ENCODE assay signal across 7 mouse cellular contexts in the genomic region with DNA sequence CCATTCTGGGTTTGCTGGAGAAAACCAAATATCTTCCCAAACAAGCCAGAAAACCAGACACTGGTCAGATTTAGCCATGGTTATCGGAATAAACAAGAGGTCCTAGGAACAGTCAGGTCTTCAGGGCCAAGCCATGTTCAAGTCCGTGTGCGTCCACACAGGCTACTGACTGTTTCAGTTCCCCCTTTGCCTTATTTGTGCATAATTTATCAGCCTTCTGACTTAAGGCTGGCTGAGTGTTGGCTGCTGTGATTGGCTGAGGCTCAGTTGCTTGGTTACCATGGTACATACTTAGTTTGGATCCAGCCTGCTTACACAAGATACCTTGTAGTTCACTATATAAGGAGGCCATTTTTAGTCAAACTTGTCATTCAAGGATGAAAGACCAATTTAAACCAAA.
DNase-seq lines count a peak whose midpoint lies in the region; ATAC-seq and TF ChIP-seq lines count a peak whose summit lies in the region.
"Not testable (repeated sequence)": the region's sequence is repeated elsewhere in the genome, so short reads cannot be mapped to it uniquely, and the experiment has no call there.

No protein-coding gene starts in this region.

- WGBS in forebrain, embryonic 14.5 days, result 87% methylated on average over 3 of the region's 3 CpGs
- WGBS in forebrain, postnatal 0 days, result 72% methylated on average over 3 of the region's 3 CpGs
- 85% methylated on average over 3 of the region's 3 CpGs for WGBS in intestine, embryonic 14.5 days
- WGBS in midbrain, postnatal 0 days, result 83% methylated on average over 3 of the region's 3 CpGs

- not testable (repeated sequence) for H3K9ac ChIP-seq in CH12.LX (ENCODE audit: insufficient read depth, low read depth); forebrain, embryonic 14.5 days (ENCODE audit: low read length); forebrain, postnatal 0 days; intestine, embryonic 14.5 days (ENCODE audit: low read length); midbrain, postnatal 0 days (replicated peaks; ENCODE audit: low read length, poor library complexity, severe bottlenecking)

- H3K4me1 ChIP-seq in CH12.LX (ENCODE audit: control insufficient read depth in 1 of 2, insufficient read depth in 2 of 2), result peaks cover 16 to 27% of the 10 kb centered on the region in 2 experiments
- not testable (repeated sequence) for H3K4me1 ChIP-seq in forebrain, embryonic 14.5 days (ENCODE audit: control insufficient read depth, insufficient read depth, low read length); forebrain, postnatal 0 days (ENCODE audit: insufficient read depth); intestine, embryonic 14.5 days (replicated peaks; ENCODE audit: control insufficient read depth, insufficient read depth, low read length); midbrain, postnatal 0 days (ENCODE audit: insufficient read depth, low read length)

- ATAC-seq in common myeloid progenitor, adult 5-6 weeks (replicated peaks; ENCODE audit: low read depth, poor library complexity, severe bottlenecking), result peak; percentile 76
- peak; percentile 38; the same call in 1 of the 2 replicates for ATAC-seq in forebrain, embryonic 14.5 days
- ATAC-seq in forebrain, postnatal 0 days, result peak; percentile 80
- 0 out of 2 replicates have a peak, but pooled peaks have one; percentile 13 for ATAC-seq in intestine, embryonic 14.5 days (replicated peaks; ENCODE audit: low FRiP score, low TSS enrichment, low read depth)
- ATAC-seq in midbrain, postnatal 0 days (ENCODE audit: low FRiP score), result peak; percentile 52; the same call in 1 of the 2 replicates
- peak; percentile 37; the same call in 1 of the 2 replicates for ATAC-seq in neutrophil, adult 5-6 weeks (ENCODE audit: extremely low read depth, insufficient number of reproducible peaks, low FRiP score, poor library complexity, severe bottlenecking)

- peak; percentile 83 for DNase-seq in CH12.LX (ENCODE audit: extremely low read depth)
- DNase-seq in forebrain, embryonic 14.5 days (ENCODE audit: low spot score); forebrain, postnatal 0 days; intestine, embryonic 14.5 days (ENCODE audit: low spot score); midbrain, postnatal 0 days (ENCODE audit: low spot score): not testable (repeated sequence)

- not testable (repeated sequence) for TF ChIP-seq CTCF in CH12.LX (conservative IDR thresholded peaks at IDR 0.05 in 1 of 2, IDR thresholded peaks at IDR 0.05 in 1 of 2; ENCODE audit: low read depth in 2 of 2, low read length in 2 of 2); forebrain, postnatal 0 days (IDR thresholded peaks at IDR 0.05; ENCODE audit: low read depth); midbrain, postnatal 0 days (IDR thresholded peaks at IDR 0.05)

- TF ChIP-seq EP300 in CH12.LX (IDR thresholded peaks at IDR 0.05; ENCODE audit: low read length), result peak; percentile 47; the same call in 1 of the 2 replicates

- H3K4me3 ChIP-seq in CH12.LX (replicated peaks in 1 of 3; ENCODE audit: low read depth in 2 of 3, low read length in 2 of 3, poor library complexity in 1 of 3), result peak overlapping the region in 2 of 3 experiments; percentile 24 to 30
- H3K4me3 ChIP-seq in forebrain, embryonic 14.5 days (ENCODE audit: low read depth, low read length); forebrain, postnatal 0 days (ENCODE audit: low read depth, low read length); intestine, embryonic 14.5 days (ENCODE audit: low read depth, low read length); midbrain, postnatal 0 days (ENCODE audit: low read depth, low read length): not testable (repeated sequence)

- H3K4me2 ChIP-seq in CH12.LX (ENCODE audit: insufficient read depth, low read depth, poor library complexity, severe bottlenecking), result peak overlapping the region; percentile 74; the same call in 1 of the 2 replicates
- H3K4me2 ChIP-seq in forebrain, embryonic 14.5 days (ENCODE audit: low read length); forebrain, postnatal 0 days (ENCODE audit: low read depth); intestine, embryonic 14.5 days (ENCODE audit: low read length); midbrain, postnatal 0 days (ENCODE audit: low read depth, low read length, poor library complexity, severe bottlenecking): not testable (repeated sequence)

- H3K36me3 ChIP-seq in CH12.LX (replicated peaks in 1 of 2; ENCODE audit: control insufficient read depth in 1 of 2, insufficient read depth in 1 of 2, low read length in 1 of 2); forebrain, embryonic 14.5 days (ENCODE audit: control insufficient read depth, insufficient read depth, low read length); forebrain, postnatal 0 days (ENCODE audit: insufficient read depth); intestine, embryonic 14.5 days (ENCODE audit: control insufficient read depth, insufficient read depth, low read length); midbrain, postnatal 0 days (ENCODE audit: insufficient read depth, low read length): not testable (repeated sequence)

- H3K79me2 ChIP-seq in CH12.LX (replicated peaks; ENCODE audit: control insufficient read depth, extremely low read depth, insufficient read depth, poor library complexity, severe bottlenecking), result not testable (repeated sequence)

- H3K27ac ChIP-seq in CH12.LX (ENCODE audit: insufficient read depth, low read depth), result 0 out of 2 replicates have a peak overlapping the region, but pooled peaks have one; percentile 38
- H3K27ac ChIP-seq in forebrain, embryonic 14.5 days (ENCODE audit: low read depth, low read length); forebrain, postnatal 0 days (ENCODE audit: low read depth, low read length); intestine, embryonic 14.5 days (ENCODE audit: low read depth); midbrain, postnatal 0 days (ENCODE audit: low read depth, low read length): not testable (repeated sequence)

- TF ChIP-seq RAD21 in CH12.LX (IDR thresholded peaks at IDR 0.05; ENCODE audit: low read depth, low read length), result not testable (repeated sequence)

- in situ Hi-C loops in CH12.LX (cut with MboI; ENCODE audit: low pct_ligation_motif_present, low pct_unique_long_range_greater_than_20kb, low sequenced_read_pairs), result not testable (repeated sequence)

- peak; percentile 52 for TF ChIP-seq POLR2A in CH12.LX (IDR thresholded peaks at IDR 0.05; ENCODE audit: low read depth, low read length)

- dilution Hi-C loops in CH12.LX (cut with MboI; ENCODE audit: extremely low pct_ligation_motif_present, extremely low pct_unique_long_range_greater_than_20kb, low sequenced_read_pairs), result not testable (repeated sequence)

- H3K27me3 ChIP-seq in CH12.LX (replicated peaks); forebrain, embryonic 14.5 days (replicated peaks; ENCODE audit: control insufficient read depth, insufficient read depth, low read length); forebrain, postnatal 0 days (ENCODE audit: insufficient read depth, low read length); intestine, embryonic 14.5 days (replicated peaks; ENCODE audit: control insufficient read depth, insufficient read depth, low read length); midbrain, postnatal 0 days (ENCODE audit: insufficient read depth, low read length): not testable (repeated sequence)

- not testable (repeated sequence) for H3K9me3 ChIP-seq in CH12.LX (replicated peaks; ENCODE audit: low read length); forebrain, embryonic 14.5 days (replicated peaks; ENCODE audit: control insufficient read depth, low read length); forebrain, postnatal 0 days (ENCODE audit: low read length); intestine, embryonic 14.5 days (ENCODE audit: control insufficient read depth, low read length); midbrain, postnatal 0 days (ENCODE audit: low read length)

TF ChIP-seq in CH12.LX, 34 proteins besides CTCF, POLR2A, EP300 and RAD21:
- TF ChIP-seq BHLHE40 (IDR thresholded peaks at IDR 0.05; ENCODE audit: low read depth, low read length), result peak; percentile 30; the same call in 1 of the 2 replicates
- 0 out of 2 replicates have a peak, but pooled peaks have one; percentile 31 for TF ChIP-seq TBP (conservative IDR thresholded peaks at IDR 0.05; ENCODE audit: low read depth, low read length)
- peak; percentile 39; the same call in 1 of the 2 replicates for TF ChIP-seq NELFE (IDR thresholded peaks at IDR 0.05; ENCODE audit: low read depth, low read length)
- 0 out of 2 replicates have a peak, but pooled peaks have one; percentile 27 for TF ChIP-seq TCF12 (IDR thresholded peaks at IDR 0.05; ENCODE audit: low read depth, low read length)
- peak; percentile 89 for TF ChIP-seq IRF4 (IDR thresholded peaks at IDR 0.05; ENCODE audit: low read depth, low read length)

Comparison
In these comparisons a context has a peak if more than half of its experiments do, and no peak if none do; other contexts are left out.
1. ATAC-seq: peak in every context shown above with its lines; median percentile 80 in forebrain, postnatal 0 days; 76 in common myeloid progenitor, adult 5-6 weeks; 52 in midbrain, postnatal 0 days; 38 in forebrain, embryonic 14.5 days; 37 in neutrophil, adult 5-6 weeks; 13 in intestine, embryonic 14.5 days.